Mouse (Mus musculus): Measurements from ENCODE around the gene 1700001P01Rik. TPM values are rescaled to one million over a fixed set of nuclear protein-coding genes. Genes with fewer than 3 reads are reported as not detected.
A peak's percentile ranks its signal among the peaks of the same experiment; 100 is the strongest.

1700001P01Rik gene
- polyA plus RNA-seq, 1 experiment from 2014 or later = 0.85 TPM

DNA sequence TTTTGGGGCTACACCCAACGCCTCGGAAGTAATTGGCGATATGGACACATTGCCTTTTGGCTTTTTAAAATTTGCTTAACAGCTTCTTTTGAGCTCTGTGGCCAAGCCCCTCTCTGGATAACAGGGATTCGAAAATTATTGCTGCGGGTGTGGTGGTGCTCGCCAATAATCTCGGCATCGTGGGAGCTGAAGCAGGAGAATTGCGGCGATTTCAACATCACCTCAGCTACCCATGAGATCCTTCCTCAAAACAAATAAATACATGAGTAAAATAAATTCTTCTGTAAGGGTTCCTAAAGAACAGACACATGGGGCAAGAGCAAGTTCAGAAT, 6.8 kb upstream of the 1700001P01Rik start:
- no peaks in the 10 kb centered on the region for H3K9me3 ChIP-seq

DNA sequence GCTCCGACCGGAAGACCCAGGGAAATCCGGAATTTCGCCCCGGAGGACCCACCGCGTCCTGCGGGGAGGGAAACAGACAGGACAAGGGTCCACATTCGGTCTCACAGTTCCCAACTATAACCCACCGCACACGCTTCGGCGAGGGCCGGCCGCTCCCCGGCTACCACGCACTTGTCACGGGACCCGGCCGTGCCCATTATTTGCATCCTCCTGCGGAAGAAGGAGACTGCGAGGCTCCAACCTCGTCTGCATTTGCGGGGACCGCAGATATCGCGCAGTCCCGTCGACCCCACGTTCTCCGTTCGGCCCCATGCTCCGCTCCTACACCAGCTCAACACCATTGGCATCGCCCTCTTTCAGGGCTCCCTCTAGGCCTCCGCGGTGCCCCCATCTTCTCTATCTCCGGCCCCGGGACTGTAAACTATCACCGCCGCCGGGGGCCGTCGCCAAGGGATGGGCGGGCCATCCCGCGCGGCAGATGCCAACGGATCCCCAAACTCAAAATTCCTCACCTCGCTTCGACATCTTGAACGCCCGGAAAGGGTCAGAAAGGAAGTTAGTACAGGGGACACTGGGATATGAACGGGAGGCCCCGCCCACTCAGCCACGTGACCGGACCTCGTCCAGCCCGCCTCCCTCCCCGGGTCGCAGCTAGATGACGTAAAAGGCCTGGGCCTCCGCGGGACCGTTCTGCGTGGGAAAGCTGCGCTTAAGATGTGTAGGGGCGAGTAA, 6.3 kb upstream of the 1700001P01Rik start, which contains the start of gene Rpl23:
Gene Rpl23, minus strand, starts transcription at position 606 of the 732 bp plus-strand sequence.
- H3K36me3 ChIP-seq = peaks cover 39% of the 10 kb centered on the region
- peak within 1 kb of the TSS; percentile 75 for H3K4me3 ChIP-seq
- peak; percentile 96 for ATAC-seq (ENCODE audit: borderline replicate concordance, extremely low read depth, low FRiP score, low TSS enrichment)
- peak within 1 kb of the TSS; percentile 62 for H3K4me2 ChIP-seq
- H3K4me1 ChIP-seq = peaks cover 32% of the 10 kb centered on the region
- no peaks in the 10 kb centered on the region for H3K27me3 ChIP-seq
- no peaks in the 10 kb centered on the region for H3K9me3 ChIP-seq
- peak within 1 kb of the TSS; percentile 94 for H3K9ac ChIP-seq
- WGBS = under 1% methylated on average over 66 of the region's 67 CpGs
- peak within 1 kb of the TSS; percentile 89 for H3K27ac ChIP-seq

More for the DNA sequence above, 6.8 kb upstream of the 1700001P01Rik start:
- WGBS = 0% methylated on average over 10 of the region's 10 CpGs
- Histone ChIP-seq H3K4me1 (peaks cover 32% of the 10 kb centered on the region), H3K4me2 (peak overlapping the region; percentile 62), H3K36me3 (peaks cover 34% of the 10 kb centered on the region), H3K4me3 (peak overlapping the region; percentile 75), H3K9ac (peak overlapping the region; percentile 72), H3K27me3 (no peaks in the 10 kb centered on the region), H3K27ac (peak overlapping the region; percentile 89)
- 0 out of 2 replicates have a peak, but pooled peaks have one; percentile 15 for ATAC-seq (ENCODE audit: borderline replicate concordance, extremely low read depth, low FRiP score, low TSS enrichment)

GRCm38 (mm10) chr11:97781478-97781831, 5.7 kb upstream of the 1700001P01Rik start:
- peak overlapping the region; percentile 89 for H3K27ac ChIP-seq
- H3K4me1 ChIP-seq = peaks cover 32% of the 10 kb centered on the region
- peak overlapping the region; percentile 75 for H3K4me3 ChIP-seq
- ATAC-seq (ENCODE audit: borderline replicate concordance, extremely low read depth, low FRiP score, low TSS enrichment) = no peak
- no peaks in the 10 kb centered on the region for H3K27me3 ChIP-seq
- H3K9me3 ChIP-seq = no peaks in the 10 kb centered on the region
- 2% methylated on average over 11 of the region's 11 CpGs for WGBS
- H3K36me3 ChIP-seq = peaks cover 44% of the 10 kb centered on the region
- H3K4me2 ChIP-seq = peak overlapping the region; percentile 57
- H3K9ac ChIP-seq = peak overlapping the region; percentile 94

- WGBS = 79% methylated on average over 2 of the region's 2 CpGs
- Histone ChIP-seq H3K36me3 (peaks cover 47% of the 10 kb centered on the region), H3K9me3 (no peaks in the 10 kb centered on the region), H3K4me3 (peak overlapping the region; percentile 75), H3K27ac (no peak overlapping the region), H3K27me3 (no peaks in the 10 kb centered on the region), H3K4me1 (peaks cover 32% of the 10 kb centered on the region), H3K4me2 (peak overlapping the region; percentile 57), H3K9ac (peak overlapping the region; percentile 94; the same call in 1 of the 2 replicates)
- ATAC-seq (ENCODE audit: borderline replicate concordance, extremely low read depth, low FRiP score, low TSS enrichment) = no peak
Measured at GRCm38 (mm10) chr11:97779968-97780701, 4.4 kb upstream of the 1700001P01Rik start.

GRCm38 (mm10) chr11:97778918-97779317, 3.2 kb upstream of the 1700001P01Rik start:
- Histone ChIP-seq H3K9ac (no peak overlapping the region), H3K27ac (no peak overlapping the region), H3K4me3 (no peak overlapping the region), H3K27me3 (no peaks in the 10 kb centered on the region), H3K4me2 (no peak overlapping the region), H3K4me1 (peaks cover 32% of the 10 kb centered on the region), H3K36me3 (peaks cover 47% of the 10 kb centered on the region), H3K9me3 (no peaks in the 10 kb centered on the region)
- ATAC-seq (ENCODE audit: borderline replicate concordance, extremely low read depth, low FRiP score, low TSS enrichment) = no peak
- WGBS = 95% methylated on average over 1 of the region's 1 CpGs

GRCm38 (mm10) chr11:97777129-97777529, 1.4 kb upstream of the 1700001P01Rik start:
- H3K27me3 ChIP-seq = no peaks in the 10 kb centered on the region
- peaks cover 47% of the 10 kb centered on the region for H3K36me3 ChIP-seq
- WGBS = 31% methylated on average over 2 of the region's 2 CpGs
- H3K9ac ChIP-seq = no peak overlapping the region
- H3K9me3 ChIP-seq = no peaks in the 10 kb centered on the region
- peaks cover 24% of the 10 kb centered on the region for H3K4me1 ChIP-seq
- 0 out of 2 replicates have a peak, but pooled peaks have one; percentile 44 for ATAC-seq (ENCODE audit: borderline replicate concordance, extremely low read depth, low FRiP score, low TSS enrichment)
- H3K27ac ChIP-seq = no peak overlapping the region
- H3K4me3 ChIP-seq = no peak overlapping the region
- no peak overlapping the region for H3K4me2 ChIP-seq

DNA sequence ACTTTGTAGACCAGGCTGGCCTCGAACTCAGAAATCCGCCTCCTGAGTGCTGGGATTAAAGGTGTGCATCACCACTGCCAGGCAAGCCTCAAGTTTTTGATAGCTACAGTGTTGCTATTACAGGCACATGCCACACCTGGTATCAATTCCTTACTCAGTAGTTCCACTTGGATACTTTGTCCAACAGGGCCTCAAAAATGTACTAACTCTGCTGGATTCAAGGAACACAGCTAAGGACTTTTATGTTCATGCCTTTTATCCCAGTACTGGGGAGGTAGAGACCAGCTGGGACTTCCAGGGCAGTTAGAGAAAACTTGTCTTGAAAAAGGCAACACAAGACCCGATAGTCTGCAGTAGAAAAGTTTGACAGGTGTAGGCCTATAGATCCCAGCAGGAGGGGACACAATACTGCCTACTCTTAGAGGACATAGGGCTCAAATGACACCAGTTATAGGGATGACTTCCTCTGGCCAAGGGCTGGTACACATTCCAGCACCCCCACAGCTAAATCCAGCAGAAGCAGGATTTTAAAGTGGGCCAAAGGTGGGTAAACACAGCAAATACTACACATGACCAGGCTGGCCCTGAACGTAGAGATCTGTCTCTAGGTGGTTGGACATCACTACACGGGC, 895 bp upstream of the 1700001P01Rik start:
- peaks cover 24% of the 10 kb centered on the region for H3K4me1 ChIP-seq
- ATAC-seq (ENCODE audit: borderline replicate concordance, extremely low read depth, low FRiP score, low TSS enrichment) = no peak
- H3K4me3 ChIP-seq = no peak overlapping the region
- no peak overlapping the region for H3K27ac ChIP-seq
- peaks cover 47% of the 10 kb centered on the region for H3K36me3 ChIP-seq
- H3K4me2 ChIP-seq = no peak overlapping the region
- H3K27me3 ChIP-seq = no peaks in the 10 kb centered on the region
- WGBS = 48% methylated on average over 5 of the region's 5 CpGs
- no peak overlapping the region for H3K9ac ChIP-seq
- no peaks in the 10 kb centered on the region for H3K9me3 ChIP-seq

DNA sequence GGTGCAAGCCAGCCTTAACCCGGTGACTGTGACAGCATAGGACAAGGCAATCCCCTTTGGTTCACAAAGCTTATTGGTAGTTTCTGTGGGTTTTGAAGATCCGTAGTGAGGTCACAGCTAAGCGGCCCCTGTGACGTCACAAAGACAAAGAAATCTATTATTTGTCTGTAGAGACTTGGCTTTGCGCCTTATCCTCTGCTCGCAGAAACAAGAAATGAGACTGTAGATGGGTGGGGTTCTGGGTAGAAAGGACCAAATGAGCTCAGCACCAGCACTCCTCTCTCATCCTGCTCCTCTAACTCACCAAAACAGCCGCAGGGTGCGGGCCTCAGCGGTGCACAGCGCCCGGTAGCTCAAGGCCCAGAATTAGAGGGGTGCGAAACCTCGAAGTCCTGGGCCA, 532 bp downstream of the 1700001P01Rik start:
- Histone ChIP-seq H3K4me2 (no peak overlapping the region), H3K9me3 (no peaks in the 10 kb centered on the region), H3K4me1 (peaks cover 13% of the 10 kb centered on the region), H3K9ac (no peak overlapping the region), H3K27ac (no peak overlapping the region), H3K27me3 (no peaks in the 10 kb centered on the region), H3K36me3 (peaks cover 39% of the 10 kb centered on the region), H3K4me3 (no peak overlapping the region)
- WGBS = 69% methylated on average over 13 of the region's 13 CpGs
- ATAC-seq (ENCODE audit: borderline replicate concordance, extremely low read depth, low FRiP score, low TSS enrichment) = no peak

- whole genome bisulfite sequencing = 80% methylated on average over 14 of the region's 14 CpGs
- ATAC-seq (ENCODE audit: borderline replicate concordance, extremely low read depth, low FRiP score, low TSS enrichment) = no peak
- no peak overlapping the region for H3K9ac ChIP-seq
- no peak overlapping the region for H3K27ac ChIP-seq
- no peaks in the 10 kb centered on the region for H3K9me3 ChIP-seq
- H3K36me3 ChIP-seq = peaks cover 3% of the 10 kb centered on the region
- H3K27me3 ChIP-seq = no peaks in the 10 kb centered on the region
- no peak overlapping the region for H3K4me3 ChIP-seq
- H3K4me2 ChIP-seq = no peak overlapping the region
- H3K4me1 ChIP-seq = no peaks in the 10 kb centered on the region
Measured at GRCm38 (mm10) chr11:97771410-97771809, 4.3 kb downstream of the 1700001P01Rik start.

DNA sequence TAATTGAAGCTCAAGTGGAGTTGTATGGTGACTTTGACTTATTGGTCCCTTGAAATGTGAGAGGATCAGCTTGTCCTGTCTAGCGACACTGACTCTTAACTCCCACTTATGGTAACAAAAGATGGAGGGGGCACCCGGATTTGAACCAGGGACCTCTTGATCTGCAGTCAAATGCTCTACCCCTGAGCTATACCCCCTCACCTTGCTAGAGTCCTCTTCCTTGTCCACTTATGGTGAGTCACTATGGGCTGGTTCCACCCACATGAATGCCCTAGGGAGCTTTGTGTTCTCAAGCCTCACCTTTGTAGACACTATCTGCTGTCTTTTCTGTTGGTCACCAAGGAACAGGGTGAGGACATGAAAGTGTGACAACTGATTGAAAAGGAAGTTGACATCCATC, 6.0 kb downstream of the 1700001P01Rik start:
- 21% methylated on average over 2 of the region's 2 CpGs for WGBS
- no peak for ATAC-seq (ENCODE audit: borderline replicate concordance, extremely low read depth, low FRiP score, low TSS enrichment)
- no peak overlapping the region for H3K27ac ChIP-seq
- H3K9me3 ChIP-seq = no peaks in the 10 kb centered on the region
- no peak overlapping the region for H3K4me3 ChIP-seq
- no peaks in the 10 kb centered on the region for H3K27me3 ChIP-seq
- no peak overlapping the region for H3K4me2 ChIP-seq
- peaks cover 11% of the 10 kb centered on the region for H3K4me1 ChIP-seq
- no peak overlapping the region for H3K9ac ChIP-seq
- H3K36me3 ChIP-seq = no peaks in the 10 kb centered on the region

DNA sequence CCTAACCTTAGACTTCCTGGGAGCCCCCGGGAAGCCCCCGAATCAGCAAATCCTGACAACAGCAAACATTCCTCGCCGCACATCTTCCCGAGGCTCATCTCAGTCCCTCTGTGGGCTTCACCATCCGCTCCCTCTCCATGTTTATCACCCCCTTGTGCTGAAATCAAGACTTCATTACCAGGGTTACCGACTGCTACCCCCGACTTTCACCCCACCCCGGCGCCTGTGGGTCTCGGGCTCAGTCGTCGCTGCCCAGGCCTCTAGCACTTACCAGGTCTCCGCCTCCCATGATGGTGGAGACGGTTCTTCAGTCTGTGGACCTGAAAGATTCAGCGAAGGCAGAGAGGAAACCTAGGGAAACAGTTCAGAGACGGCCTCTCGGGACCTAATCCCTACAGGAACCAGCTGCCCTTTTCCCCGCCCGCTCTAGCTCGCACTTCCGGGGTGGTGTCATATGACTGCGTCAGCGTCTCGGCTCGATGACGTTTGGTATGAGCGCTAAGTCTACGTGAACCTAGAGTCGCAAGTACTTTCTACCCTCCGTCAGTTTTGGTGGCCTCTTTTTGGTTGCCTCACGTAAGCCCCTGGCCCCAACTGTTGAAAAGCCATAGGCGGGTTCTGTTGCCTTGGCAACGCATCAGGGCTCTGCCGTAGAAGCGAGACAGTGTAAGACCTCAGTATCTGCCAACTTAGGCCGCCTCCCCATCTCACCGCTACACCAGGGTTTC, 9.4 kb downstream of the 1700001P01Rik start, which contains the start of gene Cwc25:
Gene Cwc25, minus strand, starts transcription at position 403 of the 728 bp plus-strand sequence.
- peak; percentile 96 for ATAC-seq (ENCODE audit: borderline replicate concordance, extremely low read depth, low FRiP score, low TSS enrichment)
- peak within 1 kb of the TSS; percentile 92 for H3K27ac ChIP-seq
- peaks cover 11% of the 10 kb centered on the region for H3K4me1 ChIP-seq
- under 1% methylated on average over 38 of the region's 38 CpGs for WGBS
- no peaks in the 10 kb centered on the region for H3K9me3 ChIP-seq
- peak within 1 kb of the TSS; percentile 66 for H3K4me2 ChIP-seq
- H3K27me3 ChIP-seq = no peaks in the 10 kb centered on the region
- H3K36me3 ChIP-seq = peaks cover 21% of the 10 kb centered on the region
- peak within 1 kb of the TSS; percentile 91 for H3K4me3 ChIP-seq
- peak within 1 kb of the TSS; percentile 89 for H3K9ac ChIP-seq

Data from lung, embryonic 15.5 days (tissue).